Mouse (Mus musculus) mouse embryonic stem cell (cell line): ENCODE data around the gene Copg1.

ENCODE experiments used
- in situ Hi-C, 2 experiments: fragments of 300-500 bp; cut with MboI; formaldehyde crosslinking; loops; 1 replicate in 1 of 2; 3 replicates in 1 of 2; pipeline ENCODE4 v1.14.3; 2019 to 2020; ENCODE audit warnings: low sequenced_read_pairs in 2 of 2, low pct_unique_long_range_greater_than_20kb in 1 of 2, mixed read lengths in 1 of 2; ENCODE audit not compliant: unreplicated experiment in 1 of 2

Gene Copg1

DNA sequence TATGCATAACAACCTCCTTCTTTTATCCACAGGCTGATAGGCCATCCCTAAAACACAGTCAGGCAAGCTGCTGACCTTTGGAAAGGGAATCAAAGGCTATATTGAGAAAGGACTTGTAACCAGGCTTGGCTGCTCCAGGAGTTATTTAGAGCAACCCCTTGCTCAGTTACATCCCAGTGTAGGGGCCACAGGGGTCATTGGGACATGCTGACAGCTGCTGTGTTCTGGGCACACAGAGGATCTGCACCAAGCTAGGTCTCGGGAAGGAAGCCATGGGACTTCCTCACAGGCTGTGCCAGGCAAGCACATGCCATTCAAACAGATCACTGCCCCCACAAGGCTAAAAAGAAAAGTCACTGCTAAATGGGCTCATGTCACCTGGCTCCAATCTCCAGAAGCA is 14.5 kb upstream of the Copg1 start:
- in situ Hi-C loops = no loop called here

DNA sequence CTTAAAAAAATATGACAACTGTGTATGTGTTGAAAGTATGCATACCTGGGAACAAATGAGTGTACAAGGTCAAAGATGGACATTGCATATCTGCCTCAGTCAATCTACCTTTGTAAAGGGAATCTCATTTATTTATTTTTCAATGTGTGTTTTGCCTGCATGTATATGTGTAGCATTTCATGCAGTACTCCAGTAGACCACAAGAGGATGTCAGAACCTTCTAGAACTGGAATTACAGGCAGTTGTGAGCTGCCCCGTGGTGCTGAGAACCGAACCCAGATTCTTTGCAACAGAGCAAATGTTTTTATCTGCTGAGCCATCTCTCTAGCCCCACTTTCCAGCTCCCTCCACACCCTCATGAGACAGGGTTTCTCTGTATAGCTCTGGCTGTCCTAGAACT is 13.7 kb upstream of the Copg1 start:
- in situ Hi-C loops = no loop called here

DNA sequence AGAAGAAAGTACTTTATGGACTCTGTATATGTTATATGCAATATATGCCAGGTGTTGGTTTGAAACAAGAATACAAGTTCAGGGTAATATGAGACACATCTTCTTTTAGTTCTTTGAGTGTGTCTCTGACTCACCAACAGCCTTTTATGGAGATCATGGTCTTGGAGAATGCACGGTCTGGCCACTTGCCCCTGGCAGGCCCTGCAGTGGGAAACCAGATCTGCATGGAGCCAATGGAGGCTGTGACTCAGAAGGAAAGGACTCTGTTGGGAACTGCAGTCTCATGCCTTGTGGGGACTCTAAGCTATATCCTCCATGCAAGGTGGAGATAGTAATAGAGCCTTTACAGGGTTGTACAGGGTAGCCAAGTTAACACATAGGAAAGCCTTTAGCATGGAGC is 12.5 kb upstream of the Copg1 start:
- in situ Hi-C loops = no loop called here

DNA sequence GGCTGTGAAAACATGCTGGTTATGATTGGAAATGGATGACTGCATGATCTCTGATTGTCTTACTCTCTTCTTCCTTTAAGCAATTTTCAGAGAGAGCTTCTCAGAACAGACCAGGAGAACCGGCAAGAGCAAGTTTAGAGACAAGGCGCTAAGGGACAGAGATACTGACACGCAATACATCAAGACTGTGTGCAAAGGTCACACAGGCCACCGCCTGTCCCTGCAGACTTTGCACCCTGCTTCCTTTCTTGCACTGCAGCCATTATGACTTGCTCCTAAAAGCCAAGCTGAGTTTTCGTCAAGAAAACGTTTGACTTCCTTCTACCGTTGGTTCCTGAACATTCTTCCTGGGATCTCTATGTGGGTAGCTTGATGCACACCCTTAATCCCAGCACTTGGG is 12.1 kb upstream of the Copg1 start:
- in situ Hi-C loops = no loop called here

- in situ Hi-C loops = no loop called here
Observed at GRCm38 (mm10) chr6:87876068-87876643, 11.5 kb upstream of the Copg1 start.

GRCm38 (mm10) chr6:87879010-87879409 is 8.6 kb upstream of the Copg1 start:
- in situ Hi-C loops = no loop called here

GRCm38 (mm10) chr6:87879628-87880027 is 8.0 kb upstream of the Copg1 start:
- in situ Hi-C loops = no loop called here

DNA sequence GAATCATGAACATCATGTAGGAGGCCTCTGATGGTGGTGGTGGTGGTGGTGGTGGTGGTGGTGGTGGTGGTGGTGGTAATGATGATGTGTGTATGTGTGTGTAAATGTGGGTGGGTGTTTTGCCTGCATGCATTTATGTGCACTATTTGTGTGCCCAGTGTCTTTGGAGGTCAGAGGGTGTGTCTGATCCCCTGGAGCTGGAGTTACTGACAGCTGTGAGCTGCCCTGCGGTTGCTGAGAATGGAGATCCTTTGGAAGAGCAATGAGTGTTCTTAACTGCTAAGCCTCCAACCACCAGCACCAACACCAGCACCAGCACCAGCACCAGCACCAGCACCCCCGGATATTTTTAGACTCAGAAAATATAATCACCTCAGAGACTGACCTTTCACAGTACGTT is 5.4 kb upstream of the Copg1 start:
- in situ Hi-C loops = no loop called here

DNA sequence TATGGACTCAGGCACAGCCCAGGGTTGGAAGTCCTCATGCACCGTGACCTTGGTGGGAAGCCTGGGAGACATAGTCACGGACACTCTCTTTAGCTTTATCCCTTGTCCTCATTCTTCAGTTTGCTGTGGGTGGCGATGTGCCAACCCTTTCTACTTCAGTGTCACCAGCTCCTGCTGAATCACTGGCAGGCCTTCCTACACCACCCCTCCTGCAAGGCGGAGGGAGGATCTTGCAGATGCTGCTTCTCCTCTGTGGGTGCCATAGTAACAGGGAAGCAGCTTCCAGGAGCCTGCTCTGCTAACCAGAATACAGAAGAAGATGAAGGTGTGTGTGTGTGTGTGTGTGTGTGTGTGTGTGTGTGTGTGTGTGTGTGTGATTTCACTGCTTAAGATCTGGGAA is 4.8 kb upstream of the Copg1 start:
- in situ Hi-C loops = no loop called here

DNA sequence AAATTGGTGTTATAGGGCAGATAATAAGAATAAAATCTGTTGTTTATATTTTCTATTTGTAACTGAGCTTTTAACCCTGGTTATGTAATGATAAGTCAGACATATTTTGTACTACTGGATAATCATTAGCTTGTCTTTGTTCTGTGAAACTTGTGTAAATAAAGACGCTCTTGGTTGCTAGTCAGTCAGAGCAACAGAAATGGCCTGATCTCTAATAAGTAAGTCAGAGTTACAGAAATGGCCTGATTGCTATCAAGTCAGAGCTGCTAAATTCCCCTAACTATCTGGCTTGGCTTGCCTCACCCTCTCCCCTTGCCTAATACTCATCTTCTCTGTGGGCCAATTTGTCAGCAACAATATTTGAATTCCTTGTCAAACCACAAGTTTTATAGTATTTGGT is 893 bp upstream of the Copg1 start:
- in situ Hi-C loops = no loop called here

- in situ Hi-C loops = no loop called here
Observed at GRCm38 (mm10) chr6:87893931-87894330, 6.3 kb downstream of the Copg1 start.

- in situ Hi-C loops = no loop called here
Observed at GRCm38 (mm10) chr6:87898028-87898427, 10.4 kb downstream of the Copg1 start.

DNA sequence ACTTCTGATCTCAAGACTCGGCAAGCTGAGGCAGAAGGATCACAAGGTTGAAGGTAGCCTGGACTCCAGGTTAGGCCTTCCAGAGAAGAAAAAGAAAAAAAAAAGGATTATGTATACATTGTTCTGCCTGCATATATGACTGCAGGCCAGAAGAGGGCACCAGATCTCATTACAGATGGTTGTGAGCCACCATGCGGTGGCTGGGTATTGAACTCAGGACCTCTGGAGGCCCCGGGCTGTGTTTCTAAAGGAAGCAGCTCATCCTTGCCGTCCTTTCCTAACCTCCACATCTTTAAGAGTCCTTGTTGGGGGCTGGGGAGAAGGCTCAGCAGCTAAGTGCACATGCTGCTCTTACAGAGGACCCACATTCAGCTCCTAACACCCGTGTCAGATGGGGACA is 19.0 kb downstream of the Copg1 start:
- in situ Hi-C loops = loop anchor here (5.0 to 25.0 kb wide), 3 partner anchors 91 to 181 kb away; partner anchors contain the start of gene Rpn1 (in 1 of the 2)

GRCm38 (mm10) chr6:87909181-87909580 is 21.6 kb downstream of the Copg1 start:
- in situ Hi-C loops = loop anchor here (5.0 to 25.0 kb wide), 3 partner anchors 88 to 178 kb away; partner anchors contain the start of gene Rpn1 (in 1 of the 2)

GRCm38 (mm10) chr6:87911559-87911958 is 23.9 kb downstream of the Copg1 start:
- in situ Hi-C loops = loop anchor here in 1 of 2 experiments (25.0 kb wide), 1 partner anchor 176 kb away; the partner anchor contains the start of gene Rpn1

DNA sequence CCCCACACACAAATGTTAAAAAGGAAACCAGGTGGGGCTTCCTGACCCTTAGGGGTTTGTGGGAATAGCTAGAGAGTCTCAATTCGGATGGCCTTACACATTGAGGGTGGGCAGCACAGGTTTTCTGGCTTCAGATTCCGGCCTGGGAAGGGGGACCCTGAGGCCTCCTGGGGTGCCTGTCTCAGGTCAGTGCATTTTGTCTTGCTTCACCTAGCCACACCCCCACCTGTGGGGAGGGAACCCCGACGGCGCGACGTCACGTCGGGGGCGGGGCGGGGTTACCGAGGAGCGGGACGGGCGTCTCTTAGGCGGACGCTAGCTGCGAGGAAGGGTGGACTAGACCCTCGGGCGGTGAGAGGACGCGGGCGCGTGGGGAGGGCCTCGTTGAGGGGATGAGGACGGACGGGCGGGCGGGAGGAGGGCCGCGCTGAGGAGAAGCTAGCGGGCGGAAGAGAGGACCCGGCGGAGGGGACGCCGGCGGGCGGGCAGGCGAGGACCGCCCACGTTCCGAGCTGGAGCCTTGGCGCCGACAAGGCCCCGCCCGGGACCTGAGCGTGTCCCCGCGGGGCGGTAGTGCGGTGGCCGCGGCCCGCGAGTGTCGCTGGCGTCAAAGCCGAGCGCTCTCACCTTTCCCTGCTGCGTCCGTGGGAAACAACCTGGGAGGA is 26.2 kb downstream of the Copg1 start, which contains the start of gene Hmces:
Gene Hmces (plus strand): TSS at position 275 of the 665 bp plus-strand sequence.
- in situ Hi-C loops = loop anchor here in 1 of 2 experiments (25.0 kb wide), 1 partner anchor 174 kb away; the partner anchor contains the start of gene Rpn1

- in situ Hi-C loops = loop anchor here in 1 of 2 experiments (25.0 kb wide), 1 partner anchor 173 kb away; the partner anchor contains the start of gene Rpn1
Observed at GRCm38 (mm10) chr6:87914326-87915102, 26.9 kb downstream of the Copg1 start.

GRCm38 (mm10) chr6:87915939-87916338 is 28.3 kb downstream of the Copg1 start:
- in situ Hi-C loops = loop anchor here in 1 of 2 experiments (25.0 kb wide), 1 partner anchor 171 kb away; the partner anchor contains the start of gene Rpn1

DNA sequence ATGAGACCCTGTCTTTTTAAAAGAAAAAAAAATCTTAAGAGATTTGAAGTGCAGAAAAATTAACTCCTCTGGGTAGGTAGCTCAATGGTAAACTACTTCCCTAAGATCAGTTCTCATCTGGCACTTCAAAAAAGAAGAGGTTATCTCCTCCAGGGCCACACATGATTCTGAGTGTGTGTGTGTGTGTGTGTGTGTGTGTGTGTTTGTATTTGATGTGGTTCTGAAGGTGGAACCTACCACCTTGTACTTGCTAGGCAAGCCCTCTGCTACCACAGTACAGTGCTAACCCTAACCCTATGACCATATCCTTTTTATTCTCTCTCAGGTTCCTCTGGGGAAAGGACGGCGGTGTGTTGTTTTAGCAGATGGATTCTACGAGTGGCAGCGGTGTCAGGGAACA is 33.6 kb downstream of the Copg1 start:
- in situ Hi-C loops = loop anchor here in 1 of 2 experiments (25.0 kb wide), 1 partner anchor 166 kb away; the partner anchor contains the start of gene Rpn1
